Mouse (Mus musculus) yolk sac, embryonic 10.5 days (tissue): ENCODE results near the gene Gm13698.
A peak's percentile ranks its signal among the peaks of the same experiment; 100 is the strongest.
"Not testable (repeated sequence)": the region's sequence is repeated elsewhere in the genome, so short reads cannot be mapped to it uniquely, and the experiment has no call there.

Experiments
- DNase-seq: peaks from one replicate; pipeline ENCODE4 v3.0.0-alpha.2; 2017; ENCODE audit warnings: low spot score

Gm13698 gene

GRCm38 (mm10) chr2:83955393-83955792 lies at the start of gene Gm13698:
Gene Gm13698, plus strand, starts transcription at chr2:83955693.
- not testable (repeated sequence) for DNase-seq

- no peak for DNase-seq
These were observed 25.9 kb upstream of the Gm13698 start for GRCm38 (mm10) chr2:83929478-83930088.

GRCm38 (mm10) chr2:83940931-83941361 lies 14.5 kb upstream of the Gm13698 start, which contains the start of gene Zswim2:
Gene Zswim2, minus strand, starts transcription at chr2:83941228.
- DNase-seq = peak; percentile 45

- no peak for DNase-seq
These were observed 14.1 kb upstream of the Gm13698 start for GRCm38 (mm10) chr2:83941378-83941777.

GRCm38 (mm10) chr2:83941792-83942191 lies 13.7 kb upstream of the Gm13698 start:
- DNase-seq = no peak

- DNase-seq = not testable (repeated sequence)
These were observed 5.7 kb downstream of the Gm13698 start, which contains the start of gene Gm13693 for GRCm38 (mm10) chr2:83961203-83961602. Gene Gm13693, plus strand, starts transcription at chr2:83961503.

- DNase-seq = not testable (repeated sequence)
These were observed 11.5 kb downstream of the Gm13698 start, which contains the start of gene Gm13695 for GRCm38 (mm10) chr2:83967013-83967412. Gene Gm13695, plus strand, starts transcription at chr2:83967313.

GRCm38 (mm10) chr2:83972823-83973222 lies 17.3 kb downstream of the Gm13698 start, which contains the start of gene Gm13696:
Gene Gm13696, plus strand, starts transcription at chr2:83973123.
- not testable (repeated sequence) for DNase-seq

GRCm38 (mm10) chr2:83978633-83979032 lies 23.1 kb downstream of the Gm13698 start, which contains the start of gene Gm13694:
Gene Gm13694, plus strand, starts transcription at chr2:83978933.
- not testable (repeated sequence) for DNase-seq

GRCm38 (mm10) chr2:83984443-83984842 lies 28.9 kb downstream of the Gm13698 start, which contains the start of gene Gm13697:
Gene Gm13697, plus strand, starts transcription at chr2:83984743.
- not testable (repeated sequence) for DNase-seq

- not testable (repeated sequence) for DNase-seq
These were observed 34.8 kb downstream of the Gm13698 start, which contains the start of gene Gm13691 for GRCm38 (mm10) chr2:83990253-83990652. Gene Gm13691, plus strand, starts transcription at chr2:83990553.

- not testable (repeated sequence) for DNase-seq
These were observed 38.3 kb downstream of the Gm13698 start for GRCm38 (mm10) chr2:83993639-83994255.

- DNase-seq = not testable (repeated sequence)
These were observed 39.0 kb downstream of the Gm13698 start for GRCm38 (mm10) chr2:83994526-83994925.
